In genomic region chr3:36481776-36482193, GRCm38 (mm10) we compare ENCODE assay signal across 9 mouse cellular contexts. TPM values are rescaled to one million over a fixed set of nuclear protein-coding genes. Genes with fewer than 3 reads are reported as not detected.
DNase-seq lines count a peak whose midpoint lies in the region; ATAC-seq and TF ChIP-seq lines count a peak whose summit lies in the region.
"Had no signal": no experiment of that assay in that cellular context is flagged by ENCODE, and none has a peak within 500 bp of the region (broad histone marks: within the 10 kb centered on the region; RNA-seq: fewer than 3 reads in every experiment).

No protein-coding gene starts in this region.

- 8% methylated on average over 11 of the region's 11 CpGs for WGBS in hindbrain, postnatal 0 days
- 16% methylated on average over 11 of the region's 11 CpGs for WGBS in lung, adult 2 months

- H3K36me3 ChIP-seq in hindbrain, postnatal 0 days (ENCODE audit: insufficient read depth, low read length) = no peaks in the 10 kb centered on the region

- H3K27ac ChIP-seq in hindbrain, postnatal 0 days = peak overlapping the region; percentile 63

- no peak for TF ChIP-seq CTCF in hindbrain, postnatal 0 days (IDR thresholded peaks at IDR 0.05; ENCODE audit: low read depth)
- no peak for TF ChIP-seq CTCF in lung, adult 2 months (IDR thresholded peaks at IDR 0.05; ENCODE audit: insufficient read depth, low read length)

- H3K4me3 ChIP-seq in hindbrain, postnatal 0 days (ENCODE audit: low read length) = no peak overlapping the region
- no peak overlapping the region for H3K4me3 ChIP-seq in lung, adult 2 months (replicated peaks; ENCODE audit: extremely low read depth, low read depth, low read length)

- H3K4me1 ChIP-seq in hindbrain, postnatal 0 days (ENCODE audit: insufficient read depth, low read length) = peaks cover 6% of the 10 kb centered on the region; the same call in 1 of the 2 replicates
- H3K4me1 ChIP-seq in lung, adult 2 months (ENCODE audit: control insufficient read depth, insufficient read depth, low read length) = peaks cover 5% of the 10 kb centered on the region

- no peak overlapping the region for H3K9ac ChIP-seq in hindbrain, postnatal 0 days (replicated peaks; ENCODE audit: low read length)

- TF ChIP-seq POLR2A in lung, adult 2 months (IDR thresholded peaks at IDR 0.05; ENCODE audit: borderline replicate concordance, extremely low read depth, low read depth, low read length) = no peak

- DNase-seq in layer of hippocampus, postnatal 10 days (ENCODE audit: low spot score in 2 of 2) = peak; percentile 28 to 48
- no peak for DNase-seq in layer of hippocampus, adult 9-10 months (ENCODE audit: low spot score)
- DNase-seq in cerebellum, postnatal 36 days = peak; percentile 27 to 42
- DNase-seq in gastrocnemius, postnatal 14 days = peak; percentile 73
- DNase-seq in hindbrain, postnatal 0 days (ENCODE audit: low spot score) = peak; percentile 65
- DNase-seq in lung, adult 2 months = peak; percentile 74
- DNase-seq in ovary, postnatal 14 days (ENCODE audit: low spot score) = peak; percentile 26
- DNase-seq in thymus, adult 18-20 months = no peak

- no peaks in the 10 kb centered on the region for H3K9me3 ChIP-seq in hindbrain, postnatal 0 days (ENCODE audit: low read length)

- peak overlapping the region; percentile 31; the same call in 1 of the 2 replicates for H3K4me2 ChIP-seq in hindbrain, postnatal 0 days (ENCODE audit: low read depth, low read length)

- intact Hi-C loops in gastrocnemius, postnatal 14 days (cut with DNase I; ENCODE audit: low total_unique reads) = no loop called here

- H3K27me3 ChIP-seq in hindbrain, postnatal 0 days (ENCODE audit: insufficient read depth, low read length) = no peaks in the 10 kb centered on the region

- peak; percentile 85 for ATAC-seq in hindbrain, postnatal 0 days

RNA-seq across cellular contexts. Expression of gene 1810062G17Rik, which starts 6.0 kb away (rescaled TPM):
- total RNA-seq in layer of hippocampus, postnatal 10 days (2021) = under 1 TPM in 1 of 2 experiments, not detected in 1; 0.55 TPM
- under 1 TPM in 1 of 2 experiments, not detected in 1; 0.39 TPM for total RNA-seq in gastrocnemius, postnatal 14 days (2021)
- not detected in 2 replicates for total RNA-seq in hindbrain, postnatal 0 days (2014; rRNA removed)
- polyA plus RNA-seq in hindbrain, postnatal 0 days (2015; fragmentation: Nextera tagmentation; extraction: Ambion mirVana) = 0.91 and 1.1 TPM in 2 replicates
- polyA plus RNA-seq in lung, adult 2 months (2012; rRNA removed) = 2.6 and 4.1 TPM in 2 replicates

RNA-seq across cellular contexts. Expression of gene Anxa5, which starts 6.1 kb away (rescaled TPM):
- total RNA-seq in layer of hippocampus, postnatal 10 days (2021) = 10 to 100 TPM; 34.6 to 34.7 TPM
- total RNA-seq in gastrocnemius, postnatal 14 days (2021) = 100 to 1,000 TPM in 1 of 2 experiments, 10 to 100 TPM in 1; 80.6 to 104 TPM
- total RNA-seq in hindbrain, postnatal 0 days (2014; rRNA removed) = 31.8 and 33.5 TPM in 2 replicates
- 54.0 and 55.5 TPM in 2 replicates for polyA plus RNA-seq in hindbrain, postnatal 0 days (2015; fragmentation: Nextera tagmentation; extraction: Ambion mirVana)
- polyA plus RNA-seq in lung, adult 2 months (2012; rRNA removed) = 1,219 and 1,294 TPM in 2 replicates

RNA-seq across cellular contexts. Expression of gene Gm11549, which starts 39.8 kb away (rescaled TPM):
- 1 to 10 TPM; 1.2 to 1.9 TPM for total RNA-seq in layer of hippocampus, postnatal 10 days (2021)
- total RNA-seq in gastrocnemius, postnatal 14 days (2021) = under 1 TPM in 1 of 2 experiments, not detected in 1; 0.06 TPM
- total RNA-seq in hindbrain, postnatal 0 days (2014; rRNA removed) = 1.0 and 1.3 TPM in 2 replicates
- polyA plus RNA-seq in hindbrain, postnatal 0 days (2015; fragmentation: Nextera tagmentation; extraction: Ambion mirVana) = 0.53 and 0.62 TPM in 2 replicates
- polyA plus RNA-seq in lung, adult 2 months (2012; rRNA removed) = 0.04 TPM in 1 of 2 replicates, not detected in the other
- polyA plus RNA-seq: gonadal fat pad, adult 2 months had no signal

Comparison
In these comparisons a context has a peak if more than half of its experiments do, and no peak if none do; other contexts are left out.
1. DNase-seq: peak in layer of hippocampus, postnatal 10 days (2 of 2), cerebellum, postnatal 36 days (2 of 2), gastrocnemius, postnatal 14 days (single experiment), hindbrain, postnatal 0 days (single experiment), lung, adult 2 months (single experiment) and ovary, postnatal 14 days (single experiment); none in layer of hippocampus, adult 9-10 months (single experiment) and thymus, adult 18-20 months (0 of 2).